Mouse (Mus musculus): ENCODE measurements around the gene Lin52. TPM values are rescaled to one million over a fixed set of nuclear protein-coding genes. Genes with fewer than 3 reads are reported as not detected.

The Lin52 gene
- polyA plus RNA-seq, 1 experiment, result 3.6 TPM

DNA sequence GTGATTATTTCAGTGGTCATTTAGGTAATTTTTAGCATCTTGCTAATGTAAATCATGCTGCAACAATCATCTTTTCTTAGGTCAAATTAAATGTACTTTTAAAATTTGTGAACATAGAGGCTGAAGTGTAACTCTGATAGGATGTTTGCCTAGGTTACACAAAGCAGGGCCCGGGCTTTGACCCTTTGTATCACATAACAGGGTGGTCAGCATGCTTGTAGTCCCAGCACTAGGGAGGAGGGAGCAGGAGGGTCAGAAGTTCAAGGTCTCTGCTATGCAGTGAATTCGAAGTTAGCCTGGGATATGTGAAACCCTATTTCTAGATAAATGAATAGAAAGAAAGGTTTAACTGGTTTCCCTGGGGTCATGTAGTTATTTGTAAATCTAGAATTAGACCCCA lies 30.0 kb downstream of the Lin52 start:
- TF ChIP-seq SRF (IDR thresholded peaks at IDR 0.05; ENCODE audit: control insufficient read depth, insufficient read length, low read depth) (no peak), REST (IDR thresholded peaks at IDR 0.05; ENCODE audit: insufficient read depth, insufficient read length) (no peak)
- H3K79me2 ChIP-seq (ENCODE audit: control insufficient read depth, insufficient read depth), result no peaks in the 10 kb centered on the region
- H3ac ChIP-seq (ENCODE audit: control insufficient read depth, insufficient read length), result no peak overlapping the region
- H3K27me3 ChIP-seq (ENCODE audit: control insufficient read depth, insufficient read depth, insufficient read length), result no peaks in the 10 kb centered on the region
- H3K4me2 ChIP-seq (ENCODE audit: low read depth), result no peak overlapping the region
- H3K36me3 ChIP-seq (ENCODE audit: control insufficient read depth, insufficient read depth), result peaks cover 7% of the 10 kb centered on the region
- H3K4me3 ChIP-seq, result no peak overlapping the region

DNA sequence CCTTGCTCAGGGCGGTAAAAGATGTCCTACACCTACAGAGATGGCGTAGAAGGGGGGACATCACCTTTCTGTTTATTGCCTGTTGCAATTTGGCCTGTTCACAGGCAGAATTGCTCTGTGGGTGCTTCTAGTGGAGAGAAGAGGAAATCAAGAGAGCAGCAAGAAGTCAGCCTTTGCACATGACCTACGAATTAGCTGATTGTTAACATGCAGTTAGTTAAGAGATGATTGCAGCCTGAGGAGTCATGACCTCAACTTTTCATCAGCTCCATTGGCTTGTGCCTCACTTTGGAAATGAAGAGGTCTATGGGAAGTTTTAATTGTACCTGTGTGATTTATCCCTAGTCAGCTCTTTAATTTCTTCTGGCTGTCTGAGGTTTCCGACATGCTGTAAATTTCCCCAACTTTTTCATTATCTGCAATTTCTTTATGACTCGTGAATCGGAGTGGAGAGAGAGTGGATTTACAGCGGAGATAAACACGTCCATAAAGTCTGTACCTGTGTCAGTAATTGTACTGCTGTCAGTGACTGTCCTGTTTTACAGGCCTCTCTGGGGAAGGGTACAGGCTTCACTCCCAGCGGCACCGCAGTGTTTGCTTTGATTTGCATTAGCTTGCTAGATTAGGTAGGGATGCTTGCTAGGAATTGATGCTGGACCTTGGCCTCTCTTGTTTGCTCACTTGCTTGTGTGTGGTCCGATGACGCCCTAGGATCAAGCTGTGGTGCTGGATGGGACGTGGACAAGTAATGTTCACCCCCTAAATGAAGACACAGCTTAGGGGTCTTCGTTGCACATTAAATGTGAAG lies 31.8 kb downstream of the Lin52 start:
- Histone ChIP-seq H3K36me3 (ENCODE audit: control insufficient read depth, insufficient read depth) (peaks cover 7% of the 10 kb centered on the region), H3K4me2 (ENCODE audit: low read depth) (no peak overlapping the region), H3K27me3 (ENCODE audit: control insufficient read depth, insufficient read depth, insufficient read length) (no peaks in the 10 kb centered on the region), H3K79me2 (ENCODE audit: control insufficient read depth, insufficient read depth) (no peaks in the 10 kb centered on the region), H3ac (ENCODE audit: control insufficient read depth, insufficient read length) (no peak overlapping the region), H3K4me3 (no peak overlapping the region)
- TF ChIP-seq MAX (IDR thresholded peaks at IDR 0.05; ENCODE audit: low read depth) (no peak), POLR2A (IDR thresholded peaks at IDR 0.05; ENCODE audit: insufficient read length, low read depth) (no peak), CEBPB (IDR thresholded peaks at IDR 0.05; ENCODE audit: insufficient read depth, poor library complexity, severe bottlenecking) (no peak), MYOG (IDR thresholded peaks at IDR 0.05; ENCODE audit: control insufficient read depth in 1 of 3, insufficient read depth in 1 of 3, insufficient read length in 2 of 3, low read depth in 2 of 3) (no peak), TCF3 (IDR thresholded peaks at IDR 0.05; ENCODE audit: insufficient read length, low read depth) (no peak), REST (IDR thresholded peaks at IDR 0.05; ENCODE audit: insufficient read depth, insufficient read length) (no peak), SRF (IDR thresholded peaks at IDR 0.05; ENCODE audit: control insufficient read depth, insufficient read length, low read depth) (no peak), MYOD1 (IDR thresholded peaks at IDR 0.05; ENCODE audit: control insufficient read depth in 1 of 3, insufficient read length in 2 of 3, low read depth in 2 of 3) (no peak), USF1 (IDR thresholded peaks at IDR 0.05; ENCODE audit: low read depth) (no peak), POLR2AphosphoS2 (IDR thresholded peaks at IDR 0.05; ENCODE audit: insufficient read length, low read depth) (no peak), E2F4 (IDR thresholded peaks at IDR 0.05; ENCODE audit: insufficient read depth) (no peak), TCF12 (IDR thresholded peaks at IDR 0.05; ENCODE audit: insufficient read depth, poor library complexity, severe bottlenecking) (no peak)

DNA sequence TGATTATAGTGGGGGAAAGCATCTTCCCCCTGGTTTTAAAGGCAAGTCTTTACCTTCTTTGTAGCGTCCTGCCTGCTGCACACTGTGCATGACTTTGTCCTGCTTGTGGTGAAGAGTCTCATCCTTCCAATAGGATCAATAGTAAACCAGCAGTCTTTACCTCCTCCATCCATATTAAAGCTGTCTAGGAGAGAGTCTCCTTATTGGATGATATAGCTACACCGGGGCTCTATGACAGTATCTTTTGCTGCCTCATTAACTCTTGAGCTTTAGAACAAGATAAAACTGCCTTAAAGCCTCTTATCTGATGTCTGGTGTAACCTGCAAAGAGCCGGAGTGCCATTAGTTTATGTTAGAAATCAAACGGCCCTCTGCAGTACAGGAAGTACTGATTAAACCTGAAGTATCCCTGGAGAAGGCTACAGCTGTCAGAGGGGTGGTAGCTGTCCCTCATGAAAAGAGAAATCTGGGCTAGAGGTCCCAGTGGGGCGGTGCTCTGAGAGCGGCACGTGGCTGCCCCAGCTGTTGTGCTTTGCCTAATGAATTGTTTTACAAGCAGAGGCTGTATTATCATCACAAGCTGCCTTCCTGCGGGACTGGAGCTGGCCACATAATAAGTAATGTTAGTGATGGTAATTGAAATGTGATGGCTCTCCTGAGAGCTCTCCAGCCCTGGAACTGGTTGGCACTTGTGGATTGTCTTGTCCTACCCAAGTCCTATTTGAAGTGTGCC lies 36.3 kb downstream of the Lin52 start:
- TF ChIP-seq USF1 (IDR thresholded peaks at IDR 0.05; ENCODE audit: low read depth), result peak; percentile 34
- TF ChIP-seq MYOD1 (IDR thresholded peaks at IDR 0.05; ENCODE audit: control insufficient read depth in 1 of 3, insufficient read length in 2 of 3, low read depth in 2 of 3), result peak in 2 of 3 experiments; percentile 39 to 66
- TF ChIP-seq MYOG (IDR thresholded peaks at IDR 0.05; ENCODE audit: control insufficient read depth in 1 of 3, insufficient read depth in 1 of 3, insufficient read length in 2 of 3, low read depth in 2 of 3), result peak; percentile 10 to 70 (median 57)
- TF ChIP-seq TCF3 (IDR thresholded peaks at IDR 0.05; ENCODE audit: insufficient read length, low read depth), result no peak
- H3K27me3 ChIP-seq (ENCODE audit: control insufficient read depth, insufficient read depth, insufficient read length), result no peaks in the 10 kb centered on the region
- no peak overlapping the region for H3K4me3 ChIP-seq
- peak overlapping the region; percentile 45 for H3K4me2 ChIP-seq (ENCODE audit: low read depth)
- H3K36me3 ChIP-seq (ENCODE audit: control insufficient read depth, insufficient read depth), result peaks cover 3% of the 10 kb centered on the region
- H3ac ChIP-seq (ENCODE audit: control insufficient read depth, insufficient read length), result no peak overlapping the region
- no peaks in the 10 kb centered on the region for H3K79me2 ChIP-seq (ENCODE audit: control insufficient read depth, insufficient read depth)

DNA sequence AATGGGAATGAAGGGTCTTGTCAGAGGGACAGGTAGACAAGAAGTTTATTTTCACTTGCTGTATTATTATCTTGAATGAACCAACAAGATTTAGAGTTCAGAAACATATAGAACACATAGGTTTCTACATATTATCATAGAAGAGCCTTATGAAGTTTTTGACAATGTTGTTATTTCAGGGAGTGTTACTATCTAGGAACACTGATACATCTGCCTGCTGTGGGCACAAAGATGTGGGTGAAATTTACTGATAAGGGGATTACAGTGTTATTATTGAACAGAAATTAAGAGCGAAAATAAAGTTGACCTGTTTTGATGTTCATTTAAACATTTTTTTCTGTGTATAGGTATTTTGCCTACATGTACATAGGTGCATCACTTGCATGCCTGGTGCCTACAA lies 45.6 kb downstream of the Lin52 start:
- Histone ChIP-seq H3K4me3 (no peak overlapping the region), H3K27me3 (ENCODE audit: control insufficient read depth, insufficient read depth, insufficient read length) (no peaks in the 10 kb centered on the region)
- TF ChIP-seq E2F4 (IDR thresholded peaks at IDR 0.05; ENCODE audit: insufficient read depth) (no peak), REST (IDR thresholded peaks at IDR 0.05; ENCODE audit: insufficient read depth, insufficient read length) (no peak), POLR2A (IDR thresholded peaks at IDR 0.05; ENCODE audit: insufficient read length, low read depth) (no peak), USF1 (IDR thresholded peaks at IDR 0.05; ENCODE audit: low read depth) (no peak), CEBPB (IDR thresholded peaks at IDR 0.05; ENCODE audit: insufficient read depth, poor library complexity, severe bottlenecking) (no peak), MYOG (IDR thresholded peaks at IDR 0.05; ENCODE audit: control insufficient read depth in 1 of 3, insufficient read depth in 1 of 3, insufficient read length in 2 of 3, low read depth in 2 of 3) (no peak), POLR2AphosphoS2 (IDR thresholded peaks at IDR 0.05; ENCODE audit: insufficient read length, low read depth) (no peak), SRF (IDR thresholded peaks at IDR 0.05; ENCODE audit: control insufficient read depth, insufficient read length, low read depth) (no peak), MYOD1 (IDR thresholded peaks at IDR 0.05; ENCODE audit: control insufficient read depth in 1 of 3, insufficient read length in 2 of 3, low read depth in 2 of 3) (no peak), MAX (IDR thresholded peaks at IDR 0.05; ENCODE audit: low read depth) (no peak), TCF12 (IDR thresholded peaks at IDR 0.05; ENCODE audit: insufficient read depth, poor library complexity, severe bottlenecking) (no peak), TCF3 (IDR thresholded peaks at IDR 0.05; ENCODE audit: insufficient read length, low read depth) (no peak)

More for the DNA sequence above, 45.6 kb downstream of the Lin52 start:
- Histone ChIP-seq H3K36me3 (ENCODE audit: control insufficient read depth, insufficient read depth) (no peaks in the 10 kb centered on the region), H3K79me2 (ENCODE audit: control insufficient read depth, insufficient read depth) (no peaks in the 10 kb centered on the region), H3ac (ENCODE audit: control insufficient read depth, insufficient read length) (no peak overlapping the region), H3K4me2 (ENCODE audit: low read depth) (no peak overlapping the region)

Measured in myocyte (in vitro differentiated cells).